Mouse (Mus musculus): Measurements from ENCODE around the gene Creb3l2. TPM values are rescaled to one million over a fixed set of nuclear protein-coding genes. Genes with fewer than 3 reads are reported as not detected.

Gene Creb3l2
- total RNA-seq, 2 experiments from 2014 or later: 9.3 to 9.4 TPM

GRCm38 (mm10) chr6:37329376-37329775 lies 112.6 kb downstream of the Creb3l2 start:
- no peak for DNase-seq (ENCODE audit: low spot score in 2 of 2)

GRCm38 (mm10) chr6:37328671-37329070 lies 113.3 kb downstream of the Creb3l2 start:
- no peak for DNase-seq (ENCODE audit: low spot score in 2 of 2)

GRCm38 (mm10) chr6:37327519-37327918 lies 114.4 kb downstream of the Creb3l2 start:
- DNase-seq (ENCODE audit: low spot score in 2 of 2): no peak

- DNase-seq (ENCODE audit: low spot score in 2 of 2): no peak
Measured at GRCm38 (mm10) chr6:37326603-37326955, 115.4 kb downstream of the Creb3l2 start.

GRCm38 (mm10) chr6:37325906-37326602 lies 115.9 kb downstream of the Creb3l2 start:
- no peak for DNase-seq (ENCODE audit: low spot score in 2 of 2)

GRCm38 (mm10) chr6:37325076-37325475 lies 116.9 kb downstream of the Creb3l2 start:
- no peak for DNase-seq (ENCODE audit: low spot score in 2 of 2)

DNA sequence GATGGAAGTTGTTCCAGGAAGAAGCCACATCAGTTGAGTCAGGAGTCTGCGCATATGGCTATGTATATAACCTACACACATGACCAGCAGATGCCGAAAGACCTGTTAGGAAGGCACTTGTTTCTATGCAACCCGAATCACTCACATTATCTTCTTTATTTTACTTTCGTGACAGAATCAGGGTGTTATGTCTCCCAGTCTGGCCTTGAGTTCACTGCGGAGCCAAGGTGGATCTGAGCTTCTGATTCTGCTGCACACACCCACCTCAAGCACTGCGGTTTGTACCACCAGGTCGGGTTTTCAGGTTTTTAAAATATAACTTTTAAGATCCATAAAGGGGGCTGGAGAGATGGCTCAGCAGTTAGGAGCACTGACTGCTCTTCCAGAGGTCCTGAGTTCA lies 119.3 kb downstream of the Creb3l2 start:
- no peak for DNase-seq (ENCODE audit: low spot score in 2 of 2)

- peak; percentile 78 to 89 for DNase-seq (ENCODE audit: low spot score in 2 of 2)
Measured at GRCm38 (mm10) chr6:37322088-37322487, 119.9 kb downstream of the Creb3l2 start.

- DNase-seq (ENCODE audit: low spot score in 2 of 2): no peak
Measured at GRCm38 (mm10) chr6:37317904-37318303, 124.0 kb downstream of the Creb3l2 start.

GRCm38 (mm10) chr6:37315440-37315839 lies 126.5 kb downstream of the Creb3l2 start:
- no peak for DNase-seq (ENCODE audit: low spot score in 2 of 2)

DNA sequence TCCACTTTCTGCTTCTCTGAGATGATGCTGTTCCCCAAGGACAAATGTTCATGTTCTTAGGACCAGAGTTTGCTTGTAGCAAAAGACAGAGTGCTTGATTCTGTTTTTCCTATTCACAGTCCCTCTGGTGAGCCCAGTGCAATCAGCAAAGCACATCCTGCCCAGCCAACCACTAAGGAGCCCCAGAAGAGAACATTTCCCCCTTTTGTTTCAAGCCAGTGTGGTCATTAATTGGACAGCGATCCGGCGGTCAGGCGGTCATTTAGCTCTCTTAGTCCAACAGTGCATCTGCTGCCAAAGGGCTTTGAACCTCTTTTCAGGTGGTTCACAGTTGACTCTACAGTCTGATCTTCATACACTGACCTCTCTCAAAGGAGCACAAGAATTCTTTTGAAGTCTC lies 131.3 kb downstream of the Creb3l2 start:
- DNase-seq (ENCODE audit: low spot score in 2 of 2): no peak

DNA sequence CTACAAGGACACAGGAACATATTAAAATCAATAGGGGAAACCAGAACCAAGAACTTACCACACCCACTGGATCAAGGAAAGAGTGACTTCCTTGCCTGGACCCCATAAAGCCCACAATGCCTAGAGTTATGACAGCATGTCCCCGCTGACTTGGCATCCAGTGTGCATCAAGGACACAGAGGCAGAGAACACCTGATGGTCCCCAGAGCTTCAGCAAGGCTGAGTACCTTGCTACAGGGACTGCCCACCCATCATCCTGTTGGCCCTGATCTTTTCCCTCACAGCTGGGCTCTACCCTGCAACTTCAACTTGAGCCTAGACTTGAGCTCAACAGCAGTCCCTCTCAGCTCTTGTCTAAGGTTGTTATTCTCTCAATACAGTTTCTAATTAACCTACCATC lies 135.3 kb downstream of the Creb3l2 start:
- no peak for DNase-seq (ENCODE audit: low spot score in 2 of 2)

DNA sequence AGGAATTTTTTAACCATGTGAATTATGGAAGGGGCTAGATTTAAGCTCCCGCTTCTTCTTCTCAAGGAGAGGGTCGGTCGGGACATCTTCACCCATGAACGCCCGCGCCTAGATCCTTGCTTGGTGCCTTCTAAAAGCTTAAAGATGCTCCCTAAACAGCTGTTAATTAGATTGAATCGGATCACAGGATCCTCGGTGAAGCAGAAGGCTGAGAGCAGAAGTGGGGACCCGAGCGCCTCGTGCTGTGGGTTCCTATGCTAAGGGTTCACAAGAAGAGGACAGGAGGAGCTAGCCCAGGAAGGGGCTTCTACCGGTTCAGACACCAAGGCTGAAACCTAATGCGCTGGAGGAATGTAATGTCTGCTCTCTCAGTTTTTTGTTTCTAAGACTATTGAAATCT lies 141.5 kb downstream of the Creb3l2 start:
- no peak for DNase-seq (ENCODE audit: low spot score in 2 of 2)

GRCm38 (mm10) chr6:37299562-37300390 lies 142.2 kb downstream of the Creb3l2 start, which contains the start of gene Dgki:
Gene Dgki, minus strand, starts transcription at chr6:37300184.
- peak; percentile 86 to 93 for DNase-seq (ENCODE audit: low spot score in 2 of 2)

DNA sequence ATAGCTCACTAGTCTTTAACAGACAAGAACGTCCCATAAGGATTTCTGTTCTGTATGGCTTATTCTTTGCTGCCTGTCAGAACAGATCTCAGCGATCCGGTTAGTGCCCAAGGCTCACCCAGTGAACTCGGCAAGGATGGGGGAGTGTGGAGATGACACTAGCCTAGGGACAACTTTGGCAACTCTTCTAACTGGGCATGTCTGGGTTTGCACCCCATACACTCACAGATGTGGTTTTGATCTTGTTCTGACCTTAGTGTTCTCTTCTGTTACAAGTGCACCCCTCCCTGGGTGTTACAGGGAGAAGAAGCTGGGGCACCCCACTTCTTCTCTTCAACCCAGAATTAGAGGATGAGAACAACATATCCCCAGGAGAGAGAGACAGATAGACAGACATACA lies 143.0 kb downstream of the Creb3l2 start:
- no peak for DNase-seq (ENCODE audit: low spot score in 2 of 2)

DNA sequence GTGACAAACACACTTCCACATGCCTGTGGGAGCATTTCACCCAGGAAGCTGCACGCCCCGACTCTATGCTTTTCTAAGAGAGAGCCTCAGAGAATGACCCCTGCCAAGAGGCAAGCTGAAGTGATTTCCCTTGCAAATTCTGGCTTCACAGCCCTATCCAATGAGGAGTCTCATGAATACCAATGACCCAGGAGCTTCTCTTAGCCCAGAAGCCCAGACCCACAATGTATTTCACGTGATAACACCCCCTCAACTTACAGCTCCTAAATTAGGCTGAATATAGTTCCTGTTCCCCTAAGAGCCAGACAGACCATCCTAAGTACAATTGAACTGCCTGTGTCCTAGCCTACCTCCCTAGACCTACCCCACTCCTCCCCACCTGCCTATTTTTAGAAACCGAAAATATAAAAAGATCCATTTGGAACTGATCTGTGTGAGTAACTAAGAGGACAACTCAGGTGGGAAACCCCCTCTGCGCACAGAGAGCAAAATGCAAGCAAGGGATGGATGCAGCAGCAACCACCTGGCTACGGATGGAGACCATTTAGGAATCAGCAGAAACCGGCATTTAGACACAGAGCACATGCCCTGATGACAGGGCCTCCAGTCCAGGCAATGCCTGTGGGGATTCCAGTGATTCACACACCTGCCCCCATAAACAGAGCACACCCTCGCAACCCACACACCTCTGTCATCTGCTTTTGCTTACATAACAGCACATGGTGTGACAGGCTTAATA lies 144.0 kb downstream of the Creb3l2 start:
- DNase-seq (ENCODE audit: low spot score in 2 of 2): peak; percentile 44 to 74

GRCm38 (mm10) chr6:37292068-37292467 lies 149.9 kb downstream of the Creb3l2 start:
- DNase-seq (ENCODE audit: low spot score in 2 of 2): no peak

DNA sequence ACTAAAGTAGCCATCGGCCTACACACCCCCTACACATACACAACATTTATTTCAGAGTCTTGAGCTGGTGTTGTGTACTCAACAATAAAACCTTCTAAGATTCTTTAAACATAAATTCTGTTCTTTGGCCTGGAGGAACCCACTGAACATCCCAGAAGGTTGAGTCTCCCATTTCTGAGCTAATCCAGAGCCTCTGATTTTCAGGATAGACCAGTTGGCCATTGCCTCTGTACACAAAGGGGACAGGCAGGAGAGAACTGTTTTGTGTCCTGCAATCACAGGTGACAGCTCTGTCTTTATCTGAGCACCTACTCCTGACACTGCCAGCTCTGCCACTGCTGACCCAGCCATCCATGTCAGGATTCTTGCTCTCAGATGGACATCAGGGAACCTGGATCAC lies 150.8 kb downstream of the Creb3l2 start:
- DNase-seq (ENCODE audit: low spot score in 2 of 2): no peak

DNA sequence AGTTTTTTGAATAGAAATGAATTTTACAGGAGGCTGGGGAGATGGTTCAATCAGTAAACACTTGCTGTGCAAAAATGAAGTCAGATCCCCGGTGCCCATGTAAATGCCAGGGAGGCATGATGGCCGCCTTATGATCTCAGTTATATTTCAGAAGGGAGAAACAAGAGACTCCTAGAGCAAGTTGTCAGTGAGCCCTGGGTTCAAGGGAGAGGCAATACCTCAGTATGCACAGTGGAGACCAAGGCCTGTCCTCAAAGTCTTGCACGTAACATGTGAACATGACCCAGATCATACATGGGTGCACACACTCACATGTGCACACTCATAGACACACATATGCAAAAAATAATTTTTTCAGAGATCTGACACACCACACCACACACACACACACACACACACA lies 151.3 kb downstream of the Creb3l2 start:
- DNase-seq (ENCODE audit: low spot score in 2 of 2): no peak

GRCm38 (mm10) chr6:37286134-37286533 lies 155.8 kb downstream of the Creb3l2 start:
- DNase-seq (ENCODE audit: low spot score in 2 of 2): no peak

- no peak for DNase-seq (ENCODE audit: low spot score in 2 of 2)
Measured at GRCm38 (mm10) chr6:37284879-37285278, 157.1 kb downstream of the Creb3l2 start.

- no peak for DNase-seq (ENCODE audit: low spot score in 2 of 2)
Measured at GRCm38 (mm10) chr6:37283336-37283735, 158.6 kb downstream of the Creb3l2 start.
